Mouse (Mus musculus) adrenal gland, postnatal 25 days (tissue): Measurements from ENCODE around the gene Gm12355. TPM values are rescaled to one million over a fixed set of nuclear protein-coding genes. Genes with fewer than 3 reads are reported as not detected.

Experiments used
- DNase-seq: peaks from one replicate; pipeline ENCODE4 v3.0.0; 2021; ENCODE audit warnings: mixed read lengths
- total RNA-seq: library from RNA; stranded (reverse); gene quantifications from 2 replicates; pipeline ENCODE4 v1.2.3, GENCODE M21; 2021

Gene Gm12355
- total RNA-seq, 1 experiment from 2014 or later: 13.5 TPM

- DNase-seq: no peak
Measured at GRCm38 (mm10) chr11:98581286-98582029, 44.0 kb downstream of the Gm12355 start.

- peak; percentile 54 for DNase-seq
Measured at GRCm38 (mm10) chr11:98580301-98581121, 45.0 kb downstream of the Gm12355 start.

- peak; percentile 33 for DNase-seq
Measured at GRCm38 (mm10) chr11:98577776-98578175, 47.7 kb downstream of the Gm12355 start.

Other genes with a start within 250 kb of the Gm12355 start
- 0.91 TPM in 1 of 2 replicates, not detected in the other for gene Tcap, start 241.8 kb downstream of the Gm12355 start, total RNA-seq
- 458 and 547 TPM in 2 replicates for gene Pnmt, start 239.2 kb downstream of the Gm12355 start, total RNA-seq
- 3.6 and 6.5 TPM in 2 replicates for gene Pgap3, start 225.2 kb downstream of the Gm12355 start, total RNA-seq
- 3.8 and 6.2 TPM in 2 replicates for gene Erbb2, start 213.2 kb downstream of the Gm12355 start, total RNA-seq
- gene Mien1, start 186.7 kb downstream of the Gm12355 start, total RNA-seq: 80.3 and 84.7 TPM in 2 replicates
- gene Grb7, start 179.3 kb downstream of the Gm12355 start, total RNA-seq: 1.0 TPM in 1 of 2 replicates, not detected in the other
- gene Ikzf3, start 79.6 kb downstream of the Gm12355 start, total RNA-seq: 0.30 TPM in 1 of 2 replicates, not detected in the other
- 0.70 TPM in 1 of 2 replicates, not detected in the other for gene Zpbp2, start 74.6 kb downstream of the Gm12355 start, total RNA-seq
- gene Ormdl3, start 38.3 kb downstream of the Gm12355 start, total RNA-seq: 96.8 and 98.6 TPM in 2 replicates
- gene Lrrc3c, start 27.4 kb downstream of the Gm12355 start, total RNA-seq: not detected in 2 replicates
- 25.1 and 29.1 TPM in 2 replicates for gene Gsdma3, start 699 bp upstream of the Gm12355 start, total RNA-seq
- 0.88 and 1.8 TPM in 2 replicates for gene Gsdma2, start 21.1 kb upstream of the Gm12355 start, total RNA-seq
- gene Gsdma, start 38.7 kb upstream of the Gm12355 start, total RNA-seq: not detected in 2 replicates
- 134 and 138 TPM in 2 replicates for gene Psmd3, start 56.9 kb upstream of the Gm12355 start, total RNA-seq
- gene Csf3, start 75.6 kb upstream of the Gm12355 start, total RNA-seq: not detected in 2 replicates
- gene Med24, start 103.8 kb upstream of the Gm12355 start, total RNA-seq: 40.9 and 61.5 TPM in 2 replicates
- 82.5 and 89.4 TPM in 2 replicates for gene Thra, start 115.0 kb upstream of the Gm12355 start, total RNA-seq
- 234 and 238 TPM in 2 replicates for gene Nr1d1, start 149.7 kb upstream of the Gm12355 start, total RNA-seq
- gene Msl1, start 169.9 kb upstream of the Gm12355 start, total RNA-seq: 109 and 113 TPM in 2 replicates
- 37.2 and 41.5 TPM in 2 replicates for gene Casc3, start 179.2 kb upstream of the Gm12355 start, total RNA-seq
- 0.52 and 0.70 TPM in 2 replicates for gene Rapgefl1, start 211.1 kb upstream of the Gm12355 start, total RNA-seq
- gene Wipf2, start 238.0 kb upstream of the Gm12355 start, total RNA-seq: 18.0 and 26.4 TPM in 2 replicates